Mouse (Mus musculus): ENCODE results near the gene Spem1.

The Spem1 gene

DNA sequence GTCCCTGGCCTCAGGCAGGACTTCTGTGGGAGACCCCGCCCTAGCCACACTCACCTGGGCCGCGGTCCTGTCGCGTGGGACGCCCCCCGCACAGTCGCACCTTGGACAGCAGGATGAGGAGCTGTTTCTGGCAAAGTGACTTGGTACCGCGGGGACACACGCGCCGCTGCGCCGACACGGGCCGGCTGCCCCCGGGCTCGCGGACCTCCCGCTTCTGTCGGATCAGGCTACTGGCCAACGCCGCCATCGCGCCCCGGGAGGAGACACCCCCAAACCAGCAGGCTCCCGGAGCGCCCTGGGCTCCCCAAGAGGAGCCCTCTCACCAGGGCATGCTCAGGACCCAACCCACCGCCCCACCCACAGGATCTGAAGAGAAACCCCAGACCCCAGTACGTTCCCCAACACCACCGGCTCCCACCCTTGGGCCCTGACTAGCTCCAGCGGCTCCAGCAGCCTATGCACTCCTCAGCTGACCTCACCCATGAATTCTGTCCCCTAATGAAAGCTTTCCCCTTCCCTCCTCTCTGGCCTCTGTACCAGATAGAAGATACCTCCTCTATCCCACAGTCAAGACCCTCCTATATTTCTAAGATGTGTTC lies 20.5 kb downstream of the Spem1 start, which contains the start of gene Fgf11:
Fgf11 (minus strand) TSS at position 479 of the 599 bp plus-strand sequence.
- DNase-seq (ENCODE audit: extremely low read depth, insufficient read length, low spot score) = no peak

DNA sequence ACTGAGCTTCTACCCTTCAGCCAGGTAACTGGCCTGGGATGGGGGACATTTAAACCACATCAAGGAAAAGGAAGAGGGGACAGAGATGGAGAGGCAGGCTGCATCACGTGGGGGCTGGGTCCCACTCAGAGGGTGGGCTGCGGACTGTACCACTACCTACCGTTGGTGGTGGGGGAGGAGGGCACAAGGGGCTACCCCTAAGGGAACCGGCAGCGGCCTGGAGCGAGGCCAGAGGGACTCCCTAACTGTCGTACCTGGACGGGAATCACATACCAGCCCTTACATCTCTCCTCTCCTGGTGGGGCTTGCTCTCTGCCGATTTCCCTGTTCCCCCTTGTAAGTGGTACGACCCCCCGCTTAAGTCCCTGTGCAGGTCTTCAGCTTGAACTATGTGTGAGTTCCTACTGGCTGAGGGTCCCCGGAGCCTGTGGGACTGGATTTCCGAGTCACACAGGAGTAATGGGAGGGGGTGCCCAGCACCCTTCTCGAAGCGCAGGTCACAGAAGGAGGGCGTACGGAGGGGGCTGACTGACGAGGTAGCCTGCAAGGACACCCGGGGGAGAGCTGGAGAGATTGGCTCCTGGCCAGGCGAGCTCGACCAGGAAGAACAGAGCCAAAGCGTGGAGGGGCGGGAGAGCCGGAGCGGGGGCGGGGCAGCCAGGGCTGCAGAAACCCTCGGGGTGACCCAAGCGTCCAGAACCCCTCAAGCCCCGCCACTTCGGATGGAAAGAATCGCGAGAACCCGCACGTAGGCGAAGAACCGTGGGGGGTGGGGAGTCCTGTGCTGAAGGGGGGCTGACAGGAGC lies 21.4 kb downstream of the Spem1 start:
- no peak for DNase-seq (ENCODE audit: extremely low read depth, insufficient read length, low spot score)

GRCm38 (mm10) chr11:69800138-69800391 lies 21.9 kb downstream of the Spem1 start:
- DNase-seq (ENCODE audit: extremely low read depth, insufficient read length, low spot score) = no peak

DNA sequence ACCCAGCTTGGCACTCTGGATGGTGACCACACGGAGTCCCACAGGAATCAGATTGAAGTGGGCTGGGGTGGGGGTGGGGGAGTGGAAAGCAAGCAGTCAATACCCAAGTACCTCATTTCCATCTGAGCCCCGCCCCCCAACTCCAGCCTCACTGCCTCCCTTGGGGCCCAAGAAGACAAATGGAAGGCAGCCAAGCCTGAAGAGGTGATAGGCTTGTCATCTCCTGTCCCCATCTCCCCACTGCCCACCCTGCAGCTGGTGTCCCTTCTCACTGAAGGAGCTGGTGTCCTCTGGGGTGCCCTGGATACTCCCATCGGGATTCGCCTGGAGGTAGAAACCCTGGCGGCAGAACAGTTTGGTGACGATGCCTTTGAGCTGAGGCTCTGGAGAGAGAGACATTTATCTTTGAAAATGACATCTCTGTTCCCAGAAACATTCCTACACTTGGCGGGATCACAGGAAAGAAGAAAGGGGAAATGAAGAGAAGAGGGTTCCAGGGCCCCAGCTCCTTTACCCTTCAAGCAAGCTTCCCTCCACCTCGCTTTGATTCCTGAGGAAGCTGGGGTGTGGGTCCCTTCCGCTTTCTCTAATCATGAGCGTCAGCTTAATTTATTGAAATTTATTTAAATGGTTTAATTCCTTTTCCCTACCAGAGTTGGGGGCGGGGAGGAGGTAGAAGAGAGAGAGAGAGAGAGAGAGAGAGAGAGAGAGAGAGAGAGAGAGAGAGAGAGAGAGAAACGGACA lies 22.4 kb downstream of the Spem1 start:
- DNase-seq (ENCODE audit: extremely low read depth, insufficient read length, low spot score) = no peak

GRCm38 (mm10) chr11:69797924-69798323 lies 24.1 kb downstream of the Spem1 start:
- peak; percentile 76 for DNase-seq (ENCODE audit: extremely low read depth, insufficient read length, low spot score)

DNA sequence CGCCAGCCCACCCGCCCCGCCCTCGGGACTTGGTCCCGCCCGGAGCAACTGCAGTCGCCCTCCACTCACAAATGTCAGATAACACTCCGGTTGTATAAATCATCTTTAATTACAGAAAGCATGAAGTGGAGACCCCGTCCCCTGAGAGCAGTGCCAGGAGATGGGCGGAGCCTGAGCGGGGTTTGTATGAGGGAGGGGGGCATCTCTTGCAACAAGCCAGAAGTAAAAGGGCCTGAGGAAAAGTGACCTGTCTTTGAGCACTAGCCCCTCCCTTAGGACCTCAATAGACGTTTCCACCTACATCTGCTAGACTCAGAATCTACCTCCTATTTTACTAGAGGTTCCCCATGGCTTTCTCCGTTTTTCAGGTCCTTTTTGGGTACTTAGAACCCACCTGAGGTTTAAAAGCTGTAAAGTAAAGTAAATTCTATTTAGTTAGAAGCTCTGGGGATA lies 26.0 kb downstream of the Spem1 start:
- no peak for DNase-seq (ENCODE audit: extremely low read depth, insufficient read length, low spot score)

- DNase-seq (ENCODE audit: extremely low read depth, insufficient read length, low spot score) = peak; percentile 94
These were observed 26.6 kb downstream of the Spem1 start, which contains the start of gene Chrnb1 for GRCm38 (mm10) chr11:69795168-69795982. TSS of gene Chrnb1 (minus strand) at chr11:69795943.

DNA sequence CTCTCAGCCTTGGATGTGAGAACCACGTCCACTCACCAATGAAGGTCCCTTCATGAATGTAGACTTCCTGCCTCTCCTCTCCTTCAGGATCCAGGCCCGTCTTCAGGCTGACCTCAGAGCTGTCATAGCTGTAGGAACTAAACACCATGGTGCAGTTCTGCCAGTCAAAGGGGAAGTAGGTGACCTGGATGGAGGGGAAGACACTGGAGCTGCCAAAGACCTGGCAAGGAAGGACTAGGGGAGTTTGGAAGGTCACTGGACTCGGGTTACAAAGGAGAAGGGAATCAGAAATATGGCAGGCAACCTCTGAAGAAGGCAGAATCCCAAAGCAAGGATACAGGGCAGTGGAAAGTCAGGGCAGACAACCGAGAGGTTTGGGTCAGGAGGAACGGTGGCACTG lies 28.6 kb downstream of the Spem1 start:
- no peak for DNase-seq (ENCODE audit: extremely low read depth, insufficient read length, low spot score)

GRCm38 (mm10) chr11:69791420-69791819 lies 30.6 kb downstream of the Spem1 start:
- DNase-seq (ENCODE audit: extremely low read depth, insufficient read length, low spot score) = no peak

- no peak for DNase-seq (ENCODE audit: extremely low read depth, insufficient read length, low spot score)
These were observed 32.5 kb downstream of the Spem1 start for GRCm38 (mm10) chr11:69789431-69789830.

DNA sequence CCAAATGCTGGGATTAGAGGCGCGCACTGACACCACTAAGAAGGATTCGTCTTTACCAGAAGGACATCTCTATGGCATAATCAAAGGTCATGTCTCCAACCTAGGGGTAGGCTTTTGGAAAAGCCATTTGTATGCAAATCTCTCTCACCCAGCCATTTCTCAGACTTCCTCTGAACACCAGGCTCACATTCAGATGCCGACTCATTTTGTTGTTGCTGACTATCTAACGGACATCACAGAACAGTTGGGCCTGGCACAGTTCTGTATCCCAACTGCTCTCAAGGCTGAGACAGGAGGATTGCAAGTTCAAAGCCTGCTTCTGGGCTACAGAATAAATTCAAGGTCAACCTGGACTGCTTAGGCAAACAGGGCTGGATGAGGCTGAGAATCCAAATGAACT lies 34.7 kb downstream of the Spem1 start:
- no peak for DNase-seq (ENCODE audit: extremely low read depth, insufficient read length, low spot score)

- no peak for DNase-seq (ENCODE audit: extremely low read depth, insufficient read length, low spot score)
These were observed 37.1 kb downstream of the Spem1 start for GRCm38 (mm10) chr11:69784793-69785272.

- no peak for DNase-seq (ENCODE audit: extremely low read depth, insufficient read length, low spot score)
These were observed 40.2 kb downstream of the Spem1 start for GRCm38 (mm10) chr11:69781828-69782227.

DNA sequence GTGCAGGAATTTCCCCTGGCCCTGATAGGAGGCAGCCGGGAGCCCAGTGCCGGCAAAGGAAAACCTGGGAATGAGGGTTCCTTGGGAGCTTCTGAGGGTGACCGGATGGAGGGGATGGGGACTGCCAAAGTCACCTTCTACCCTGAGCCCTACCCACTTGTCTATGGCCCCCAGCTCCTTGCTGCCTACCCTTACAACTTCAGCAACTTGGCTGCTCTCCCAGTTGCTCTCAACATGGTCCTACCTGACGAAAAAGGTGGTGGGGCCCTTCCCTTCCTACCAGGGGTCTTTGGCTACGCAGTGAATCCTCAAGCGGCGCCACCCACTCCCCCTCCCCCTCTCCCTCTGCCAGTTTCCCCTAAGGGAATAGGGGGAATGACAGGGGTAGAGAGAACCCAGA lies 43.0 kb downstream of the Spem1 start:
- no peak for DNase-seq (ENCODE audit: extremely low read depth, insufficient read length, low spot score)

- DNase-seq (ENCODE audit: extremely low read depth, insufficient read length, low spot score) = no peak
These were observed 43.6 kb downstream of the Spem1 start for GRCm38 (mm10) chr11:69778258-69778982.

GRCm38 (mm10) chr11:69777504-69778257 lies 44.3 kb downstream of the Spem1 start:
- DNase-seq (ENCODE audit: extremely low read depth, insufficient read length, low spot score) = no peak

- DNase-seq (ENCODE audit: extremely low read depth, insufficient read length, low spot score) = no peak
These were observed 45.5 kb downstream of the Spem1 start for GRCm38 (mm10) chr11:69776488-69776887.

DNA sequence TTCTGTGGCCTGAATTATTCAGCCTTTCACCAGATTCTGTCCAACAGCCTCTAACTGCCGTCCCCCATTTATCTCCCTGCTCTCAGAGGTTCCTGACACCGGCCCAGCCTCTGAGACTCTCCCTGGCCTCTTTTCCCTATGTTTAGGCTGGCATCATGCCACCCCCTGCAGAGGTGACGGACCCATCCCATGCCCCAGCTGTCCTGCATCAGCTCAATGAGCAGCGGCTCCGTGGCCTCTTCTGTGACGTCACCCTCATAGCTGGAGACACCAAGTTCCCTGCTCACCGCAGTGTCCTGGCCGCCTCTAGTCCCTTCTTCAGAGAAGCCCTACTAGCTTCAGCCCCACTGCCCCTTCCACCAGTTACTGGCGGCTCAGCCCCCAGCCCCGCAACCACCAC lies 46.3 kb downstream of the Spem1 start:
- no peak for DNase-seq (ENCODE audit: extremely low read depth, insufficient read length, low spot score)

- no peak for DNase-seq (ENCODE audit: extremely low read depth, insufficient read length, low spot score)
These were observed 47.0 kb downstream of the Spem1 start for GRCm38 (mm10) chr11:69774961-69775360.
